Mouse (Mus musculus): ENCODE data around the gene Ptafr.
"Not testable (repeated sequence)": the region's sequence is repeated elsewhere in the genome, so short reads cannot be mapped to it uniquely, and the experiment has no call there.

Gene Ptafr

DNA sequence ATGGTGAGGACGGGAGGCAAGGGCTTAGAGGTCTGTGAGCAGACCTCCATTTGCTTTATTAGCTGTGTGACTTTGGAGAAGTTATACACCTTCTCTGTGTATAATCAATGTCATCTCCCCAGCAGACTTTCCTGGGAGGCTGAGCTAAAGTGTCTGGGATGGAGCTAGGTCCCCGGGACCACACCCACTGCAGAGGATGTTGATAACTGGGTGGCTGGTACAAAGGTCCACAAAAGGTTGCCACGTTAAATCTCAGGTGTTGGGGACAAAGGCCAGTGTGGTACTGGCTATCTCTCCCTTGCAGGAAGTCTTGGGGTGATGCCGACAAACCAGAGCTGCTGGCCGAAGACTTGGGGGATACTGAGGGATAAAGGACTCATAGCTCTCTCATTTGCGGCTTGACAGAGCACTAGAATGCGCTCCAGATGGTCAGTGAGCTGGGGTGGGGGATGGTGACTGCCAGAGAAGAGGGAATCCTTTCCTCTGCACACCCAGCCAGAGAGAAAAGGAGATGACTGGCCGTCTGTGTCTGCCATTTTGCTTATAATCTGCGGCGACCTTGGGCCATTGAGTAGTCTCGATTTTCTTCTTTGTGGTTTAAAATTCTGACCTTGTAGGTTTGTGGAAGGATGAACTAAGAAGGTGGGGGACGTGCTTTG is 1.4 kb downstream of the Ptafr start:
- no peak for DNase-seq

DNA sequence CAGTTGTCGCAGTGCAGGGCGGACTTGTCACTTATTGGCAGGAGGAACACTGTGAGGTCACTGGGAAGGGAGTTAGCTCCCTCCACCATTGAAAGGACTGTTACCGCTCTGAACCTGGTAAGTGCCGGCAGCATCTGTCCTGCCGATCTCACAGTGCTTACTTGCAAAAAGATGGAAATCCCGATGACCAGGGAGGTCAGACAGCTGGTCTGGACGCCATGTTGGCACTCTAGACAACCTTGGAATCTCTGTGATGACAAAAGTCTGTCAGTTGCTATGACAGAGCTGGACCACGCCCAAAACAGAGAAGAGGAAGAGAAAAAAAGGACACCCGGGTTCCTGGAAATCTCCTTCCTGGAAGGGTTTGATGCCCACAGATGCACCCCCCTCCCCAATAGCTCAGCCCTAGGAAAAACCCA is 3.5 kb downstream of the Ptafr start:
- no peak for DNase-seq

DNA sequence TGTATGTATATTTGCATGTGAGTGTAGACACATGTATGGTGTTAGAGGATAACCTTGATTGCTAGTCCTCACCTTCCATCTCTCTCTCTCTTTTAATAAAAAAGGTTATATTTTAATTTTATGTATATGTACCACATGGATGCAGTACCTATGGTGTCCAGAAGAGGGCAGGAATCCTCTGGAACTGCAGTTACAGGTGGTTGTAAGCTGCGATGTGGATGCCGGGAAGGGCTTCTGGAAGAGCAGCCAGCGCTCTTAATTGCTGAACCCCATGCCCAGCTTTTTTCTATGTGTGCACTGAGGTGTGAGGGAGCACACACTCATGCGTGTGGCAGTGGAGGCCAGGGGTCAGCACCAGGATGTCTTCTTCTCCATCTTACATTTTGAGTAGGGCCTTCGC is 5.2 kb downstream of the Ptafr start:
- DNase-seq, result no peak

DNA sequence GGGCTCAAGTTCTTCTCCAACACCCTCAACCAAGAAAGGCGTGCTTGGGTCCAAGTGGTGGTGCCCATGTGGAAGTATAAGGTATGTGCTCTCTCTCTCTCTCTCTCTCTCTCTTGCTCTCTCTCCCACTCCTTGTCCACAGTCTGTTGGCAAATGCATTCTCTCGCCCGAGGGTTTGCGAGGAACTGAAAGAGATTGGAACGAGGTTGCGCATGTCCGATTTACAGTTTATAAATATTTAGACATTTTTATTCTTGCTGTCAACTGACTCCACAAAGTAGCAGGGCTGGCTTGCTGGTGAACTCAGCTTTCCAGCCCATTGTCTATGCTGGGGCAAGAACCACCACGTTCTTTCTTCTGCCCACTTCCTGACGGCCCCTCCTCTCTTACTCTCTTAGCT is 7.3 kb downstream of the Ptafr start:
- DNase-seq, result no peak

DNA sequence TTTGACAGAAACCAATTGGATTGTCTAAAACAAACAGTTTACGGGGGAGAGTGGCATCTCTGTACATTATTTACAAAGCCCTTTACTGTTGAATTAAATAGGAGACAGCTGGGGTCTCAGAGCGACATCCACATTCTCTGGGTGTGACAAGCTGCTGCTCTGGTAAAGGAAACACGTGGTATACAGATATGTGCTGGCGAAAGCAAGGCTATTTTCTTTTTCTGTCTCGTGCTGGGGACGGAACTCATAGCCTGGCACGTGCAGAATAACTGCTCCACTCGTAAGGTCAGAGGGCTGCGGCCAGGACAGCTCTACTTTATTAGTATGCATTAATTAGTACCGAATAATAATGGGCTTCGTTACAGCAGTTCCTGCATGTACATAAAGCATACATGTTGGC is 9.5 kb downstream of the Ptafr start:
- no peak for DNase-seq

DNA sequence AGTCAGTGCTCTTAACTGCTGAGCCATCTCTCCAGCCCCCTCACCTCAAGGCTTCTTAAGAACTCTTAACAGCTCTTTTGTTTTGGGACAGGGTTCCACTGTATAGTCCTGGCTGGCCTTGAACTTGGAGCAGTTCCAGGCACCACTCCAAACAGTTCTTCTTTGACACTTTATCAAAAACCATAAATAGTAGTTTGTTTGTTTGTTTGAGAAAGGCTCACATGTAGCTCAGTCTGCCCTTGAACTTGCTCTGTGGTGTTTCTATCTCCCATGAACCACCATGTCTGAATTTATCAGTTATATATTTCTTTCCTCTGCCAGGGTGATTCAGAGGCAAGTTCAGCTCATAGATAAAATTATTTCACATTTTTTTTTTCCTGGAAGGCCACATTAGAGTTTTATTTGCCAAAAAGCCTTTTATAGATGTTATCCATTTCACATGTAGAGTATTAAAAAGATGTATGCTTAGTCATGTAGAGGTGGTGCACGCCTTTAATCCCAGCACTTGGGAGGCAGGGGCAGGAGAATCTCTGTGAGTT is 11.0 kb downstream of the Ptafr start:
- DNase-seq, result no peak

DNA sequence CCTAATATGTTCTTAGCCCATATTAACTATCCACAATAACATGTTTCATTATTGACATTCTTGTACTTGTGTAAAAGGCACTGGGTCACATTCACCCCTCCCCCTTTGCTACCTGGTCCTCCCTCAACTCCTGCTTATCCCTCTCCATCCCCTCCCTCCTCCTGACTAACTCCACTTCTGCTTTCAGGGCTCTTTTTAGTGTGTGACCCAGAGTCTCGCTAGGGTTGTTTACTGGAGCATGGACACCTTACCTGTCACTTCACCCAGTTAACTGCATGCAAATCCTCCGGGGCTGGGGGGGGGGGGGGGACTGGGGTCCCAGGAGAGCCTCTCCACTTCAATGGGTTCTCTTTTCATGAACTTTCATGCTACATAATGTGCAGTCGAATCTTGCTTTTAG is 19.9 kb downstream of the Ptafr start:
- DNase-seq, result no peak

DNA sequence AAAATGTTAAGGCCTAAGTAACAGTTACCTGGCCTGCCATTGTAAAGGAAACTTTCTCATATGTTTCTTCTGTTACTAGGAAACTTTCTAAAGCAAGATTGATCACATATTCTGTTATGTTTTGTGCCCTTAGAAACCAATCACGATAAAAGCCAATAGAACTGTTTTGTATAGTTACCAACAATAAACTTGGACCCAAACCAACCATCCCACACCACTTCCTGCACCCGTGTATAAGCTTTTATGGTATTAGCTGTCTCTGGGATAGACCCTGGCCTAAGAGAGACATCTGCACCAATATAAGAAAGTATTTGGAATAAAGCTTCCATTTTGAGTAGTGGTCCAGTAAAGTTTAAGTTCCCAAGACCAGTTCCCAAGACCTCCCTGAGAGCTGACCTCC is 21.1 kb downstream of the Ptafr start:
- DNase-seq, result no peak

DNA sequence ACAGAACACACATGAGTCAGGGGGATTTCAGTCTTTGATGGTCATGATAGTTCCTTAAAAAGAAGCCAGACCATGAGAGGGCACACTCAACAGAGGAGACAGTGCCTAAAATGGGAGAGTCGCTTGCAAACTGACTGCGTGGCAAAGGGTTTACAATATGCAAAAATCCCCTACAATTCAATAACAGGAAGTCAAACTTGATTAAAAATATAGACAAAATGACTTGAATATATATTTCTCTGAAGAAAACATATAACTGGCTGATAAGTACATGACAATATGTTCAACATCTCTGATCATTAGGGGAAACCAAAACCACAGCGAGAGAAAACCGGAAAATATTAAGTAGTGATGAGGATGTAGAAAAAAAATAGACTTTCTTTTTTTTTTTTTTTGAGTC is 22.4 kb downstream of the Ptafr start:
- DNase-seq, result no peak

DNA sequence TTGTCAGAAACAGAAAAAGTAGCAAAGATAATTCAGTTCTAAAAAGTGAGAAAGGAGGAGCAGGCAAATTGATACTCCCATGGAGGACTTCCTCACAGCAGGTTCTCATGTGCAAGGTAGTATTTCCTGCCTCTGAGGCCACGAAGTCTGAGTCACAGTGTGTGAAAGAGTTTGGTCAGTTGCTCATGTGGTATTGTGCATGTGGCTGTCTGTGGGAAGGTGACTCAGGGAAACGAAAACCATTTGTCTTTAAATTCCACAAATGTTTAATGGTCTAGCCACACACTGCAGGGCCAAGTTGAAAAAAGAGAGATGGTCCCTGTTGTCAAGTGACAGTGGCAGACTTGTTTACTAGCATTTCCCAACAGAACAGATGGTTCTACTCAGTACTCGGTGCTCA is 24.6 kb downstream of the Ptafr start:
- no peak for DNase-seq

DNA sequence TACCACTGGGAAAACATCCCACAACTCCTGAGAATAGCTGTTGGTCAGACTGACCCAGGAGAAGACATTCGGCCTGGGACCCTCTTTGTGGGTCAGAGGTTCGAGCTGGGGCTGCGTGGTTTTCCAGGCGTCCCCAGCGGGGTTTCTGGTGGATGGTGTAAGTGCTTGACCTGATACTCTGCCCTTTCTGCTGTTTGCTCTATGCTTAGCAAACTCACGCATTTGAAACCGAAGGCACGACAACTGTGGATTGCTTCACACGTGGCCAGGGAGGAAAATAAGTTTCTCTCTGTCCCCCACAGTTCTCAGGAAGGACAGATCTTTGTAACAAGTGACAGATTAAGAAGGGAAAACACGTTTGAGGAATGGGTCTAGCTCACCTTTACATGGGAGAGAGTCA is 26.8 kb downstream of the Ptafr start:
- no peak for DNase-seq

DNA sequence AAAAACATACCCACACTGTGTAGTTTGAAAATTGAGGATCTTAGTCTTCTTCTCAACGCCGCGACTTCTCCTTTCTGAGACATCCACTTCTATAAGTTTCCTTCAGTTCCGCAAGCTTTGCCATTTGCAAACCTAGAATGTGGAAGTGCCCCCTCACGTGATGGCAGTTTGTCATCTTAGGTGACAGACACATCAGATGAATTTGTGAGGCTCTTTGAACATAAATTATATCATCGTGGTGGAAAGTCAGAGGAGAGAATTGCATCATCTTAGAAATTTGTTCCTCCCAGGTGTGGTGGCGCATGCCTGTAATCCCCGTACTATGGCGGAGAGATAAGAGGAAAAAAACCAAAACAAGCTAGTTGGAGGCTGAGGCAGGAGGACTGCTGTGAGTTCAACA is 29.1 kb downstream of the Ptafr start:
- no peak for DNase-seq

DNA sequence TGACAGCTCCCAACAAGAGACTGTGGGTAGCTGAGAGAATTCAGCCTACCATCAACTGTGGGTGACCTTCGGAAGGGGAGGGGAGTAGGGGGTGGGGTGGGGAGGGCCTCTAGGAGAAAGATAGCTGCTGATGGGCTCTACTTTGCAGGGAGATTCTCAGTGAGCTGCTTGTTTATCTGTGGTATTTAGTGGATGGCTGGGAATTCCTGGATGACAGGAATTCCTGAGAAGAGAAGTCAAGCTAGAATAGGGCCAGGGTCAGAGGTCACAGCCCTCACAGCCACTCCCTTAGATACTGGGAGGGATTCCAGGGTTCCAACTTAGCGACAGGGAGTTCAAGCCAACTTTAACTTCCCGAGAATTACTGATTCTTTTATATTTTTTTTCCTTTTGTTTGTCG is 30.3 kb downstream of the Ptafr start:
- DNase-seq, result no peak

DNA sequence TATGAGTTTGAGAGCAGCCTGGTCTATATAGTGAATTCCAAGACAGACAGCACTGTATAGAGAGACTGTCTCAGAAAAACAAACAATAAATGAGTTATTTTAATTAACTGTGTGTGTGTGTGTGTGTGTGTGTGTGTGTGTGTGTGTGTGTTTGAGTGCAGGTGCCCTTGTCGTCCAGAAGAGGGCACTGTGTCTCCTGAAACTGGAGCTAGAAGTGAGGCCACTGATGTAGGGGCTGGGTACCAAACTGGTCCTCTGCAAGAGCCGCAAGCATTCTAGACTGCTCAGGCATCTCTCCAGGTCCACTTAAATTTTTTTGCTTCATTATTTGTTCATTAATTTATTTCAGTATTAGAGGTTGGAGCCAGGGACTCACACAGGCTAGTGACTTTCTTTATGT is 35.0 kb downstream of the Ptafr start:
- DNase-seq, result no peak

DNA sequence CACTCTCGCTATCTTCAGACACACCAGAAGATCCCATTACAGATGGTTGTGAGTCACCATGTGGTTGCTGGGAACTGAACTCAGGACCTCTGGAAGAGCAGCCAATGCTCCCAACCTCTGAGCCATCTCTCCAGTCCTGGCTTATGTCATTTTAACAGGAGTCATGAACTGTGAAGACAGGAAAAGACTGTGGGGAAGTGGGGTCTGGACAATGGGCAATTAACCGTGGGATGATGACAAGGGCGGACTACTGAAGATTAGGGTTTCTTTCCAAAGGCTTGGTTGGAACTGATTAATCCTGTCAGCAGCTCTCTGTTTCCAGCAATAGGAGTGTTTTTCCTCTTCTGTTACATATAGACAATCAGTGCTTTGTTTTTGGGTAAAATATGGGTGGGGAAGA is 35.9 kb downstream of the Ptafr start:
- no peak for DNase-seq

DNA sequence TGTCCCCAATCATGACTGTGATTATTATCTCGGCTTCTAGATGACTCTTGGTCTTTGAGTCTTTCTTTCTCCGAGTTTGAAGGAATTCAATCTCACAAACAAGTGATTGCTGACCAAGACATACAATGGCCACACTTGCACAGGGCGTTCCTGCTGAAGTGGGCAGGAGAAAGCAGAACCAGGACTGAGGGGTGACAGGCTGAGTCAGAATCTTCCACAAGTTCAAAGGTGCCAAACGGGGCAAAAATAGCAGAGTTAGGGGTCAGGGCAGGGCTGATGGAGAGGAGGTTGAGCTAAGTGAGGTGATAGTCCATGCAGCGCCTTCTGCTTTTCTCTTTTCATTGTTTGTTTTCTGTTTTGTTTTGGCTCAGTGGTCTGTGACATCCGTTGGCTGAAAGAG is 36.6 kb downstream of the Ptafr start:
- DNase-seq, result no peak

DNA sequence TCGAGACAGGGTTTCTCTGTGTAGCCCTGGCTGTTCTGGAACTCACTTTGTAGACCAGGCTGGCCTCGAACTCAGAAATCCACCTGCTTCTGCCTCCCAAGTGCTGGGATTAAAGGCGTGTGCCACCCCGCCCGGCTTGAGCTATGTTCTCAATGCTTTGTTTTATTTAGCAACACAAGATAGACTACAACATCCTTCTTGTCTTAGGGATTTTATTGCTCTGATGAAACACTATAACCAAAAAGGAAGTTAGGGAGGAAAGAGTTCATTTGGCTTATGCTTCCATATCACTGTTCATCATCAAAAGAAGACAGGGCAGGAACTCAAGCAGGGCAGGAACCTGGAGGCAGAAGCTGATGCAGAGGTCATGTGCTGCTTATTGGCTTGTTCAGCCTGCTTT is 37.4 kb downstream of the Ptafr start:
- DNase-seq, result not testable (repeated sequence)

DNA sequence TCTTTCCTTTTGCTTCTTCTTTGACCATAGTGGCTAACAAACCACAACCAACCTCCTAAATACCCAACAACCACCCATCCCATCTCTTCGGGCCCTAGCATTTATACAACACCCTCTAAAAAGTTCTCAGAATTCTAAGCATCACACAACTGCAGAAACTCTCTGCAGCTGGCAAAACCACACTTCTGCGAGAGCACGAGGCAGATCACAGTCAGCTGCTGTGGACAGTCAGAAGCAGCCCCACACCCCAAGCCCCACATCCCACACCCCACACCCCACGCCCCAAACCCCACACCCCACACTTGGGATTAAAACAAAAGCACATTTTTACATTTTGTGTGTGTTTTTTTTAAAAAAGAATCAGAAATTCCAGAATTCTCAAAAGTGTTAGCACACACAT is 39.6 kb downstream of the Ptafr start:
- no peak for DNase-seq

DNA sequence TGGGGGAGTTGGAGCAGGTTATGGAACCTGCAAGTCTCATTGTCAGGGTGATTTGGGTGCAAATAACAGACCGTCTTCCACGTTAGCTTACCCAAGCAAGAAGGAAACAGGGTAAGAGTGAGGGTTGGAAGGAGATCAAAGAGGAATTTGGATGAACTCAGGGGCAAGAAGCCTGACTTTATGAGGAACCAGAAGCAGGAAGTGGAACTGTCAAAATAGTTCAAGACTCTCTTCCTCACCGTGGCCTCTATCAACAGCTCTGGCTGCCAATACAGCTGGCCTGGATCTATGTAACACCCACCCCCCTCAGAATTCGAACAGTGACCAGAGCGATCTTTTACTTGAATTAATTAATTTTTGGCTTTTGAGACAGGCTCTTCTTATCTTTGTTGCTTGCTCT is 41.9 kb downstream of the Ptafr start:
- no peak for DNase-seq

DNA sequence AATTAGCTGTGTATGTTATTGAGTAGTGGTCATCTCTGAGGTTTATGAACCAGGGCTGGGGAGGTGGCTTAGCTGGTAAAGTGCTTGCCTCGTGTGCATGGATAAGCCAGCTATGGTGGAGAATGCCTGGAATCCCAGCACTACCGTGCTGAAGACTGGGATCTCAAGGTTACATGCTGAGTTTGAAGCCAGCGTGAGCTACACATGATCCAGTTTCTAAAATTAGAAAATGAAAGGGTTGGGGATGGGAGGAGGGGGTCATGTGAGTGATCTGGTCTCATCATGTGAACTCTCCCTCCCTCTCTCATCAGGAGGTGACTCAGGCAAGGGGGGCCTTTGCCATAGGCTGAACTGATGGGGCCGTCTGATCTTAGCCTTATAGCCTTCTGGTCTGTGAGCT is 44.3 kb downstream of the Ptafr start:
- DNase-seq, result no peak

DNA sequence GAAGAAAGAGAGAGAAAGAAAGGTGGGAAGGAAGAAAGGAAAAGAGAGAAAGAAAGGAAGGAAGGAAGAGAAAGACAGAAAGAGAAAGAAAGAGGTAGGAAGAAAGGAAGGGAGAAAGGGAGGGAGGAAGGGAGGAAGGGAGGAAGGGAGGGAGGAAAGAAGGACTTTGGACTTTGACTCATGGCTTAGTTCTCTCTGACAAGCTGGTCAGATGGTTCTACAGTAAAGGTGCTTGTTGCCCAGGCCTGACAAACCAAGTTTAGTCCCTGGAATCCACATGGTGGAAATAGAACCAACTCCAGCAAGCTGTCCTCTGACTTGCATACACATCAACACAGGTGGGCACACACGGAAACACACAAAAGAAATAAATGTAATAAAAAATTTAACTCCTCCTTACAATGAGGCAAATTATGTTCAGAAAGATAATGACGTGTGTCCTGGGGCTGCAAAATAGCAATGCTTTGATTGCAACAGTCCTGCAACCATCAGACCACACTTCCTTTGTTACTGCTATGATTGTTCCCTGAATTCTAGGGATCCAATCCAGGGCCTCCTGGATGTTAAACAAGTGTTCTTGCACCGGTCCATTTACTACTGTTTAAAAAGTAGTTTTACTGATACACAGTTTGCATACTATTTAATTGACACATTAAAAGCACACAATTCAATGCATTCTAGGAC is 46.6 kb downstream of the Ptafr start:
- no peak for DNase-seq

DNA sequence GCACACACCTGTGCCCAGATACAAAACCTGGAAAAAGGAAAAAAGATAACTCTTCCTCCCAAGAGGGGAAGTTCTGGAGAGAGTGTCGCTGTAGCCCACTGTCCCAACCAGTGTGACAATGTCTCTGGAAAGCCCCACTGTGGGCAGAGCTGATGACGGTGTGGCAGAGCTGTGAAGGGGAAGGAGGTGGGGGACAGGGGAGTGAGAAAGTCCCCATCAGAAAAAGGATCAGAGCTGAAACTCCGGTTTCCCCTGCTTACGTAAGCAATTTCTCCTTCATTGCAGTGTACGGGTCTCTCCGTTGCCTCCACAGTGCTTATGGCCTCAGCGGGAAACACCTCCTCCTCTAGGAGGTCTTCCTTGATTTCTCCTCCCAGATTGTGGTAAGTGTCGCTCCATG is 47.5 kb downstream of the Ptafr start:
- no peak for DNase-seq

DNA sequence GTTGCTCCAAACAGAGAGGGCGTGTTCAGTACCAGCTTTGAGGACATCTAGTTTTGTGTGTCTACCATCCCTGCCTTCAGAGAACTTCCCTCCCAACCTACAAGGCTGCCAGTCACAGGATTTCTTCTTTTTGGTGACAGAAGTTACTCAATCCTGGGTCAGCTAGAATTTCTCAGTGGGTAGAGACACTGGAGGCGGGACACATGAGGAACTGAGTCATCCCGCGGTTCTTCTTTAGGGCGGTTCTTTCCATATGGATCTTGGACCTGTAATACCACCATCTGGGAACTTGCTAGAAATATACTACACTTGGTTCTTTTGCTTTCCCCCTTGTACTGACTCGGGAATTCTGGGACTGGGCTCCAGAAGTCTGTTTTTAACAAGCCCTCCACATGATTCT is 54.0 kb downstream of the Ptafr start:
- no peak for DNase-seq

DNA sequence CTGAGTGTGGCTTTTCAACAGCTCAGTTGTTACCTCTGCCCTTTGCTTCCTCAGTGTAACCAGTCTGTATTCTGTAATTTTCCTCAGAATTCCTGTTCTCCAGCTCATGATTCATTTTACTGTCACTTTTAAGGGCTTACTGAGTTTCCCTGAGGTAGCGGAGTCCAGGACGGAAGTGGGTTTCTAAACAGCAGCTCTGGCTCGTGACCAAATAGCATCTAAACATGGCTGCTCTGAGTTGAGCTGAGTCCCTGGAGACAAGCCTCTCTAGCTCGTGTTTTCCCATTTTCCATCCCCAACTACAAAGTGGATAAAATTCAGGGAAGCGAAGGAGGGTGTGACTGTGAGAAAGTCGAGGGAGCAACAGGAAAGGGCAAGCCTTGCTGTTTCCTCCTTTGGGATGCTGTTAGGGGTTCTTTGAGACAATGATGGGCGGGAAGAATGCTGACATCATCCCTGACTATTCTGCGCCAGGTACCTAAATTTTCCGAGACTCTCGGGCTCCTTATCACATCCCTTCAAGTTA is 55.0 kb downstream of the Ptafr start:
- DNase-seq, result no peak

DNA sequence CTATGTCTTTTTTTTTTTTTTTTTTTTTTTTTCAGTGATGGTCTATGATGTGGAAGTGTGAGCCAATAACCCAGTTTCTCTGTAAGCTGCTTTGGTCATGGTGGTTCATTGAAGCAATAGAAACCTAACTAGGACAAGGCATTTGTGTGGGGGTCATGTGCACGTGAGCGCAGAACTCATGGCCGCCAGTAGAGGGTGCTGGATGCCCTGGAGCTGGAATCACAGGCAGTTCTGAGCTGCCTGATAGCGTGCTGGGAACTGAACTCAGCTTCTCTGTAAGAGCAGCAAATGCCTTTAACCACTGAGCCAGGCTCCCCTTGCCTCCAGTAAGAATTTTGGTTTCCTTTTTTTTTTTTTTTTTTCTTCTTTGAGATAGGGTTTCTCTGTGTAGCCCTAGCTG is 56.3 kb downstream of the Ptafr start:
- DNase-seq, result no peak

Measured in thymus, postnatal 14 days (tissue).